Mouse (Mus musculus) olfactory bulb, adult 2 months (tissue): ENCODE results near the gene Fam166b. TPM values are rescaled to one million over a fixed set of nuclear protein-coding genes. Genes with fewer than 3 reads are reported as not detected.
A peak's percentile ranks its signal among the peaks of the same experiment; 100 is the strongest.

Experiments used
- H3K27ac ChIP-seq: fragments of 200-500 bp; 2 replicates; pipeline ENCODE4 v1.5.1; 2012; ENCODE audit warnings: low read depth, low read length; ENCODE audit not compliant: insufficient read depth
- H3K4me1 ChIP-seq: fragments of 200-500 bp; 2 replicates; pipeline ENCODE4 v1.6.1; 2012; ENCODE audit warnings: low read length; ENCODE audit not compliant: control insufficient read depth, insufficient read depth
- H3K4me3 ChIP-seq: fragments of 200-500 bp; 2 replicates; pipeline ENCODE4 v1.5.1; 2012; ENCODE audit warnings: mild to moderate bottlenecking, low read depth, low read length, moderate library complexity; ENCODE audit not compliant: insufficient read depth
- CTCF ChIP-seq: fragments of 200-500 bp; IDR thresholded peaks from 2 replicates; pipeline ENCODE4 v1.5.1; 2012; ENCODE audit warnings: low read depth, mild to moderate bottlenecking, low read length, moderate library complexity; ENCODE audit not compliant: insufficient read depth
- POLR2A ChIP-seq: fragments of 200-500 bp; IDR thresholded peaks from 2 replicates; pipeline ENCODE4 v1.6.1; 2012; ENCODE audit warnings: mild to moderate bottlenecking, low read depth, low read length, moderate library complexity; ENCODE audit not compliant: insufficient read depth
- WGBS: fragments of 180-500 bp; shearing (Covaris S2); methylation state at CpG from one replicate; pipeline ENCODE4 v1.1.7; 2018; 5-methylcytosine and 5-hydroxymethylcytosine counted together
- polyA plus RNA-seq: library from polyadenylated mRNA; stranded (reverse); fragments of >200 nt; gene quantifications from 2 replicates; pipeline ENCODE4 v1.2.4, GENCODE M21; 2012; ENCODE audit warnings: low replicate concordance; ENCODE audit not compliant: missing spikeins, insufficient read depth, insufficient read length

The Fam166b gene
- polyA plus RNA-seq, 1 experiment = not detected

DNA sequence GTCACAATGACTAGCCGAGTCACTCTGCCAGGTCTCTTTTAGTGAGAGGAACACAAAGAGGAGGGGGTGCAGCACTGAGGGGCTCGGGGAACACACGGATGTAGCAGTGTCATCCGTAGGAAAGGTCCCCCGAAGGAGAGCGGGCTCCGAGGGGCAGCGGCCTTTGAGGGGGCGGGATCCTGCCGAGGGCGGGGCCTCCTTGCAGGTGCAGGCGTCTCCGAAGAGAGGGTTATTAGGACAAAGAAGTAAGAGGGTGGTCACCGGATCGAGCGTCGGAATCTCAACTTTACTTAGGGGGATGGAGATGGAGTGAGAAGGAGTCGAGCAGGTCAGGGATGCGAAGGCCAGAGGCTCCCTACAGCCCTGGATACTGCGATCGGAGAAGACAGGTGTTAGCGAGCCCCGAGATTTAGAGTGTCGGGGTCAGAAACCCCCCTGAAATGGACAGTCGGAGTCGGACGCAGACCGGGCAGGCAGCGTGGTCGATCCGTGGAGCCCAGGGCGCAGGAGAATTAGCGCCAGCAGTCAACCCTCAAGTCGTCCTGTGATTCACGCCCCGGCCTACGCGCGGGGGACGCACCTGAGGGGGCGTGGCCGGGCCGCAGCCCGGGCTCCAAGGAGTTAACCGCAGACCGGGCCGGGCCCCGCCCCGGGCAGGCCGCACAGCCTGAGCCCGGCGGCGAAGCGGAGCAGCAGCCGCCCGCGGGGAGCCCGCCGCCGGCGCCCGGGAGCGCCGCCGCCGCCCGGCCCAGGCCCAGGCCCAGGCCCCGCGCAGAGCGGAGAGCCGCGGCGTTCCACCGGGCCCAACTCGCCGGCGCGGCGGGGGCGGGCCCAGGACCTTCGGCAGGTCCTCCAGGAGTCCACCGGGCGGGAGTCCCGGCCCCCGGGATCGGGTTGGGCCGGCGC, 13.8 kb upstream of the Fam166b start:
- 3% methylated on average over 86 of the region's 88 CpGs for WGBS
- peaks cover 22% of the 10 kb centered on the region for H3K4me1 ChIP-seq

DNA sequence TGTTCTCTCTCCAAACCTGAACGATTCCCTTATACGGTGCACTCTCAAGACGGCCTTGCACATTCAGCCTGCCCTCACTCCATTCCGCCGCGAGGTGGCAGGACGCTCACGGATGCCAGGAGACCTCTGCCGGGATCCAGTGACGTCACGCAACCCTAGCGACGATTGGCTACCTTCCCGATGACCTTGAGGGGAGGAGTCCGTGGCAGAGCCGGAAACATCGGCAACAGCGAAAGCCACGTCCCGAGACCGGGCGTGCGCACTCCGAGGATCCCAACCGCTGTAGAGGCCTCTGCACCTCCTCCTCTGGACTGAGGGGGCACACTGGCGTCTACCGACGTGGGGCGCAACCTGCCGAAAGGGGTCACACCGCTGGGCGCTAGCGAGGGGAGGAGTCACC, 13.1 kb upstream of the Fam166b start:
- peak overlapping the region; percentile 96 for H3K27ac ChIP-seq
- TF ChIP-seq CTCF (peak; percentile 92), POLR2A (peak; percentile 88)
- peak overlapping the region; percentile 79 for H3K4me3 ChIP-seq
- H3K4me1 ChIP-seq = peaks cover 18% of the 10 kb centered on the region
- WGBS = under 1% methylated on average over 33 of the region's 33 CpGs

More for the DNA sequence above, 13.8 kb upstream of the Fam166b start:
- TF ChIP-seq POLR2A (no peak; the same call in 1 of the 2 replicates), CTCF (no peak)
- peak overlapping the region; percentile 96 for H3K27ac ChIP-seq
- peak overlapping the region; percentile 79 for H3K4me3 ChIP-seq

DNA sequence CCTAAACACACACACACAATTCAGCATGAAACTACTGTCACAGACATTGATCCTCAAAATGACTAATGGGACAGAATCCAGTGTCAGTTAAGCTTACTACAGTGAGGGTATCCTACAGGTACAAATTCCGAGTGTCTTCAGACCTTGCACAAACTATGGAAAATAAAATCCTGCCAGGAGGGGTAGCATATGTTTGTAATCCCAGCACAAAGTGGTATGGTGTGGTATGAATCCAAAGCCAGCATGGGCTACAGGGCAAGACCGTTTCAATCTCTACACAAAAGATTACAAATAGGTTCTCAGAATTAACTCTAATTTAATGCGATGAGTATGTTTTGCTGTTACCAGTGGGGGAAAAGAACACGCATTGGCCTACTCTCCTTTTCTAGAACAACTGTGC, 12.7 kb upstream of the Fam166b start, which contains the start of gene Tesk1:
Tesk1 (plus strand) TSS at position 301 of the 400 bp plus-strand sequence.
- no peak for TF ChIP-seq POLR2A
- TF ChIP-seq CTCF = no peak
- WGBS = 15% methylated on average over 4 of the region's 4 CpGs
- H3K4me3 ChIP-seq = peak within 1 kb of the TSS; percentile 79

DNA sequence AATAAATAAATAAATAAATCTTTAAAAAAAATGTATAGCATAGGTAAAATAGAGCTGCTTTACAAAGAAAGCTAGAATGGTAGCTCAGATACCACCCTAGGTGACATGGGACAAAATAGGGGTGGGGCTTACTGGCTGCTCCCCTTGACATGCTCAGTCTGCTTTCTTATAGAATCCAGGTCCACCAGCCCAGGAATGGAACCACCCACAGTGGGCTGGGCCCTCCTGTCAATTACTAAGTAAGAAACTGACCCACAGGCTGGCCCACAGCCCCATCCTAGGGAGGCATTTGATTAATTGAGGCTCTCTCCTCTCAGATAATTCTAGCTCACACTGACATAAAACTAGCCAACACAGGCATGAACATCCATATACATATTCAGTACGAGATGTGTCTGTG, 3.9 kb upstream of the Fam166b start:
- peaks cover 8% of the 10 kb centered on the region; the same call in 1 of the 2 replicates for H3K4me1 ChIP-seq
- TF ChIP-seq CTCF (no peak), POLR2A (no peak)
- WGBS = 83% methylated on average over 1 of the region's 1 CpGs

More for the DNA sequence above, 12.7 kb upstream of the Fam166b start, which contains the start of gene Tesk1:
- Histone ChIP-seq H3K4me1 (peaks cover 14% of the 10 kb centered on the region), H3K27ac (peak within 1 kb of the TSS; percentile 96)

DNA sequence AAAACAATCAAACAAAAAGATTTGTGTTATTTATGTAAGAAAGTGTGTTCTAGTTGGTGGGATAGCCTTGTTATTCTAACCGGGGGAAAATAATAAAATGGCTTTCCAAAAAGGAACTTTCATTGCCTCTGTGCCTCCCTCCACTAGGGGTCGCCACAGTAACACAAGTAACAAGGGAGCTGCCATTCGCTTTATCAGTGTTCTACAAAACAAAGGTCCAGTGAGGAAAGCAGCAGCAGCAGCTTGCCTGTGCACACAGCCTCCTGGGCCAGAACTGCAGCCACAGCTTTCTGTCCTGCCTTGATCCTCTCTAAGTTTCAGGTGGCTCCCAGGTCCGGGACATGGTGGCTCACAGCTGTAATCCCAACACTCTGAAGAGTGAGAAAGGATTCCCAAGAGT, 2.8 kb upstream of the Fam166b start:
- 3% methylated on average over 4 of the region's 4 CpGs for WGBS
- Histone ChIP-seq H3K27ac (no peak overlapping the region), H3K4me3 (no peak overlapping the region)

More for the DNA sequence above, 3.9 kb upstream of the Fam166b start:
- H3K27ac ChIP-seq = no peak overlapping the region
- no peak overlapping the region for H3K4me3 ChIP-seq

DNA sequence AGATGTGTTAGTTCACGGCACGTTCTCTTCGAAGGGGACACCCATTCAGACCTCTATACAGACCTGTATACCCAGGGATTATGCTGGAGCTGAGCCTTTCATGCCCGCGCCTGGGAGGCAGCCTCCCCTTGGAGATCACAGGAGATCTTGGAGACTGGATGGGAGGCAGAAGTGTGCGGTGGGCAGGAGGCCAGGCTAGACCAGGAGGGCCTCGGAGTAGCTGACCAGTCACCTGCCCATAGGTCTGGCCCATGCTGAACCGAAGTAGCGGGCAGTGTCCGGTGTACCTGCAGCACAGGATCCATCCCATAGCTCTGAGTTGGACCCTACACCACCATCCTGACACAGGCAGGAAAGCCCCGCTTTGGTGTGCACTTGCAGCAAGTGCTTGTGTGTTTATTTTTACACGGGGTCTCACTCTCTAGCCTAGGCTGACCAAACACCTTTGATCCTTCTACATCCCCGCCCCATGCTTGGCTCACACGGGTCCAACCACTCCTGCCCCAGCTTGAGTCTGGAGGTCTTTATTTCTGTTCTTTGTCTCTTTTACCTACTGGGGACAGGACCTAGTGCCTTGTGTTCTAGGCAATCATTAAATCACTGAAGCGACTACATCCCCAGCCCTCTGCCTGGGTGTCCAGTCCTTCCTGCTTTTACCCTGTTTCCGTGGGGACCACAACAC, 613 bp downstream of the Fam166b start:
- 47% methylated on average over 16 of the region's 16 CpGs for WGBS
- Histone ChIP-seq H3K4me1 (peaks cover 19% of the 10 kb centered on the region), H3K4me3 (no peak overlapping the region), H3K27ac (no peak overlapping the region)
- no peak for TF ChIP-seq CTCF
- TF ChIP-seq POLR2A = no peak

More for the DNA sequence above, 2.8 kb upstream of the Fam166b start:
- peaks cover 13% of the 10 kb centered on the region for H3K4me1 ChIP-seq
- peak; percentile 30; the same call in 1 of the 2 replicates for TF ChIP-seq CTCF
- no peak for TF ChIP-seq POLR2A

DNA sequence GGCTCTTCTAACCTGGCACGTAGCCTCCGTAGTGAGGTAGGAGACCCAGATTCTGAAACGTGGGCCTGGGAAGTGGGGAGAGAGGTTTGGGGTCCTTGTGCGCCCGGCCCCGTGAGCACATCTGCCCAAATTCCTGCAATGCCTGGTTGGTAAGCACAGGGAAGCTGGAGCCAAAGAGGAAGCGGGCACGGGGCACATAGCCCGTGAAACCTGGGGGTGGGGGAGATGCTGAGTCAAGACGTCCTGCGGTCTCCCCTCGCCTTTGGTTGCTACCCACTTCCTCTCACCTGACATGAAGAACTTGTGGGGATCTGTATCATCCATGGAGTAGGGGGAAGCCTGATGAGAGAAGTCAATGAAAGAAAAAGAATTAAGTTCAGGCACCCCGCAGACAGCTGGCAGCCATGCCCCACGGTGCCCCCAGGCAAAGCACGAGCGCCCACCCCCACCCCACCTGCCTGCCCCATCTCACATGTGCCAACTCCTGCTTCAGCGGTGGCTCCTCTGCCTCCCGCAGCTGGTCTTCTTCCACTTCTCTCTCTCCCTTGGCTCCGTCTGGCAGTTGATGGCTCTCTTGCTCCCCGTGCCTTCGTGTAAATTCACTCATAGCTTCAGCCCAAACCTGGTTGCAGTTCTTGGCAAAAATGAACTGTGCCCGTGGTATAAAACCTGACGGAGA, 1.3 kb downstream of the Fam166b start:
- H3K4me3 ChIP-seq = no peak overlapping the region
- H3K4me1 ChIP-seq = peaks cover 19% of the 10 kb centered on the region
- H3K27ac ChIP-seq = no peak overlapping the region
- WGBS = 36% methylated on average over 23 of the region's 23 CpGs
- no peak for TF ChIP-seq POLR2A
- no peak for TF ChIP-seq CTCF

DNA sequence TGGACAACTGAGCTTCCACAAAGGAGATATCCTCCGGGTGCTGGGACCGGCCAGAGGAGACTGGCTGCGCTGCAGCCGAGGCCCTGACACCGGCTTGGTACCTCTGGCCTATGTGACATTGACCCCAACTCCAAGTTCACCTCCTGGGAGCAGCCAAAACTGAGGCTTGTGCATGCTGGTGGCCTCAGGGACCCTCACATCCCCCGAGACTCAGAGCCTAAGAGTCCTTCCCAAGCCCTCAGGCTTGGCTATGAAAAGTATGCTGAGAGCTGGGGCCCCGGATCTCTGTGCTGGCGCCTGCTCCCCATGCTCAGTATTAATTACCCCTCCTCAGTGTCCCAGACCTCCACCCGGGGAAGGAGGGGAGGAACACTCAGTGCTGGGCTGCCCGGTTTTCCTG, 2.4 kb downstream of the Fam166b start:
- WGBS = 64% methylated on average over 10 of the region's 10 CpGs
- H3K4me3 ChIP-seq = no peak overlapping the region
- no peak for TF ChIP-seq CTCF
- TF ChIP-seq POLR2A = no peak
- H3K4me1 ChIP-seq = peaks cover 19% of the 10 kb centered on the region
- H3K27ac ChIP-seq = no peak overlapping the region
